ENCODE assay signal across 20 mouse cellular contexts in the genomic region with DNA sequence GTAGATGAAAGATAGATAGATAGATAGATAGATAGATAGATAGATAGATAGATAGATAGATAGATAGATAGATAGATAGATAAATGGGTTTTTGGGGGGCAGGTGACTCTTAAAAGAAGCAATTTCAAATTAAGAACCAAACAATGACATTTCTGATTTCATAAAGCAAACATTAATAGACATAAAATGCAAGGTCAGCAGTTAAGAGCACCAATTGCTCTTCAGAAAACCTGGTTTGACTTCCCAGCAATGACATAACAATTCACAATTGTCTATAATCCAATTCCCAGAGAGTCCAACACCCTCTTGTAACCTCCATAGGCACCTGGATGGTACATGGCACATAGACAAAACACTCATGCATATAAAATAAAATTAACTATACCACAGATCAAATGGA.
DNase-seq lines count a peak whose midpoint lies in the region; ATAC-seq and TF ChIP-seq lines count a peak whose summit lies in the region.
"Had no signal": no experiment of that assay in that cellular context is flagged by ENCODE, and none has a peak within 500 bp of the region (broad histone marks: within the 10 kb centered on the region; RNA-seq: fewer than 3 reads in every experiment).

No protein-coding gene starts in this region.

- no peaks in the 10 kb centered on the region for H3K36me3 ChIP-seq in CH12.LX (replicated peaks in 1 of 2; ENCODE audit: control insufficient read depth in 1 of 2, insufficient read depth in 1 of 2, low read length in 1 of 2)
- no peaks in the 10 kb centered on the region for H3K36me3 ChIP-seq in ES-E14 (ENCODE audit: control insufficient read depth, insufficient read depth, low read length, poor library complexity, severe bottlenecking)
- H3K36me3 ChIP-seq in forebrain, embryonic 12.5 days (replicated peaks): no peaks in the 10 kb centered on the region
- H3K36me3 ChIP-seq: G1E had no signal

- TF ChIP-seq RAD21 in CH12.LX (IDR thresholded peaks at IDR 0.05; ENCODE audit: low read depth, low read length): no peak

- H3K79me2 ChIP-seq in CH12.LX (replicated peaks; ENCODE audit: control insufficient read depth, extremely low read depth, insufficient read depth, poor library complexity, severe bottlenecking): no peaks in the 10 kb centered on the region

- no peak for TF ChIP-seq CTCF in CH12.LX (conservative IDR thresholded peaks at IDR 0.05 in 1 of 2, IDR thresholded peaks at IDR 0.05 in 1 of 2; ENCODE audit: low read depth in 2 of 2, low read length in 2 of 2)

- DNase-seq in CH12.LX (ENCODE audit: extremely low read depth) (no peak), ES-E14 (ENCODE audit: low read depth, low spot score) (no peak)
- no peak for DNase-seq in spleen, postnatal 4 days (ENCODE audit: low spot score in 2 of 2)
- DNase-seq: adrenal gland, adult 2 months; adrenal gland, adult 8-10 months; adrenal gland, postnatal 10 days; adrenal gland, postnatal 14 days; adrenal gland, postnatal 25 days; adrenal gland, postnatal 36 days; B cell, adult 2 months; cerebellum, adult 11 months; cerebellum, adult 11-12 months; cerebellum, adult 18-20 months; cerebellum, adult 2 months; cerebellum, adult 8-10 months had no signal

- H3K9ac ChIP-seq in CH12.LX (ENCODE audit: insufficient read depth, low read depth): no peak overlapping the region
- H3K9ac ChIP-seq in ES-E14 (ENCODE audit: insufficient read depth, low read depth, low read length, poor library complexity, severe bottlenecking): no peak overlapping the region
- H3K9ac ChIP-seq in forebrain, embryonic 12.5 days: no peak overlapping the region

- H3K27ac ChIP-seq in CH12.LX (ENCODE audit: insufficient read depth, low read depth) (no peak overlapping the region), ES-E14 (ENCODE audit: insufficient read depth, low read depth, low read length, poor library complexity, severe bottlenecking) (no peak overlapping the region)
- H3K27ac ChIP-seq in forebrain, embryonic 12.5 days: no peak overlapping the region

- TF ChIP-seq POLR2A in CH12.LX (IDR thresholded peaks at IDR 0.05; ENCODE audit: low read depth, low read length): no peak

- no peak overlapping the region for H3K4me2 ChIP-seq in CH12.LX (ENCODE audit: insufficient read depth, low read depth, poor library complexity, severe bottlenecking)
- H3K4me2 ChIP-seq in forebrain, embryonic 12.5 days: no peak overlapping the region

- no peaks in the 10 kb centered on the region for H3K4me1 ChIP-seq in CH12.LX (ENCODE audit: control insufficient read depth in 1 of 2, insufficient read depth in 2 of 2)
- H3K4me1 ChIP-seq in ES-E14 (ENCODE audit: control insufficient read depth in 2 of 2, insufficient read depth in 2 of 2, low read length in 2 of 2, poor library complexity in 1 of 2): no peaks in the 10 kb centered on the region
- H3K4me1 ChIP-seq in forebrain, embryonic 12.5 days: peaks cover 19% of the 10 kb centered on the region

- no peak for TF ChIP-seq EP300 in CH12.LX (IDR thresholded peaks at IDR 0.05; ENCODE audit: low read length)

- in situ Hi-C loops in CH12.LX (cut with MboI; ENCODE audit: low pct_ligation_motif_present, low pct_unique_long_range_greater_than_20kb, low sequenced_read_pairs) (no loop called here), ES-E14 (cut with MboI; ENCODE audit: low sequenced_read_pairs in 2 of 2, unreplicated experiment in 2 of 2) (no loop called here)

- dilution Hi-C loops in CH12.LX (cut with MboI; ENCODE audit: extremely low pct_ligation_motif_present, extremely low pct_unique_long_range_greater_than_20kb, low sequenced_read_pairs): no loop called here

- H3K9me3 ChIP-seq in CH12.LX (replicated peaks; ENCODE audit: low read length): no peaks in the 10 kb centered on the region
- no peaks in the 10 kb centered on the region for H3K9me3 ChIP-seq in ES-E14 (ENCODE audit: control insufficient read depth, insufficient read depth, low read depth, low read length)
- no peaks in the 10 kb centered on the region for H3K9me3 ChIP-seq in forebrain, embryonic 12.5 days
- H3K9me3 ChIP-seq: G1E had no signal

- no peak overlapping the region for H3K4me3 ChIP-seq in CH12.LX (replicated peaks in 1 of 3; ENCODE audit: low read depth in 2 of 3, low read length in 2 of 3, poor library complexity in 1 of 3)
- no peak overlapping the region for H3K4me3 ChIP-seq in ES-E14 (ENCODE audit: insufficient read depth in 1 of 2, low read depth in 1 of 2, low read length in 2 of 2, poor library complexity in 1 of 2, severe bottlenecking in 1 of 2)
- H3K4me3 ChIP-seq in forebrain, embryonic 12.5 days (replicated peaks): no peak overlapping the region

- ATAC-seq in forebrain, embryonic 12.5 days (ENCODE audit: low FRiP score): no peak
- ATAC-seq: activated CD4-positive, CD25-positive, alpha-beta regulatory T cell, adult 4 months; CD4-positive, CD25-positive, alpha-beta regulatory T cell, adult 4 months; Patski had no signal

- no peaks in the 10 kb centered on the region for H3K27me3 ChIP-seq in CH12.LX (replicated peaks)
- no peaks in the 10 kb centered on the region for H3K27me3 ChIP-seq in forebrain, embryonic 12.5 days
- H3K27me3 ChIP-seq: Patski had no signal

TF ChIP-seq in CH12.LX, 34 proteins besides CTCF, POLR2A, EP300 and RAD21:
- TF ChIP-seq MAFK (IDR thresholded peaks at IDR 0.05; ENCODE audit: insufficient replicate concordance, low read length) (peak; percentile 91), E2F4 (IDR thresholded peaks at IDR 0.05; ENCODE audit: insufficient replicate concordance, low read depth, low read length) (no peak)

TF ChIP-seq in ES-E14, 5 proteins besides CTCF, POLR2A, EP300 and RAD21:
- TF ChIP-seq CHD2 (IDR thresholded peaks at IDR 0.05; ENCODE audit: low read depth, low read length) (no peak), ZC3H11A (IDR thresholded peaks at IDR 0.05; ENCODE audit: borderline replicate concordance, low read depth, low read length) (no peak), HCFC1 (IDR thresholded peaks at IDR 0.05; ENCODE audit: borderline replicate concordance, insufficient read depth, low read length) (no peak), MAFK (IDR thresholded peaks at IDR 0.05; ENCODE audit: insufficient read depth, low read depth, low read length) (peak; percentile 70), ZNF384 (IDR thresholded peaks at IDR 0.05; ENCODE audit: low read depth, low read length) (no peak)
